Mouse (Mus musculus): ENCODE data around the gene Arl4a. TPM values are rescaled to one million over a fixed set of nuclear protein-coding genes. Genes with fewer than 3 reads are reported as not detected.

Gene Arl4a
- polyA plus RNA-seq (2015; fragmentation: Nextera tagmentation; extraction: Ambion mirVana): 46.4 and 47.0 TPM in 2 replicates

GRCm38 (mm10) chr12:40037876-40038463 is at the start of gene Arl4a:
Gene Arl4a (minus strand): TSS chr12:40038025.
- peak within 1 kb of the TSS; percentile 87 for H3K27ac ChIP-seq (ENCODE audit: low read length)
- ATAC-seq (ENCODE audit: low FRiP score, low TSS enrichment): peak; percentile 89
- H3K4me3 ChIP-seq (ENCODE audit: low read length): peak within 1 kb of the TSS; percentile 82
- H3K9me3 ChIP-seq (ENCODE audit: low read length): no peaks in the 10 kb centered on the region
- H3K4me2 ChIP-seq (replicated peaks; ENCODE audit: low read depth, low read length): peak within 1 kb of the TSS; percentile 68
- no peaks in the 10 kb centered on the region for H3K27me3 ChIP-seq (ENCODE audit: insufficient read depth, low read length)
- WGBS: under 1% methylated on average over 51 of the region's 68 CpGs
- 0 out of 2 replicates have a peak, but pooled peaks cover 10% of the 10 kb centered on the region for H3K4me1 ChIP-seq (ENCODE audit: insufficient read depth, low read length)
- H3K9ac ChIP-seq (replicated peaks; ENCODE audit: low read length): peak within 1 kb of the TSS; percentile 84
- no peaks in the 10 kb centered on the region for H3K36me3 ChIP-seq (ENCODE audit: insufficient read depth, low read length)

- Histone ChIP-seq H3K4me3 (ENCODE audit: low read length) (no peak overlapping the region), H3K4me1 (ENCODE audit: insufficient read depth, low read length) (no peaks in the 10 kb centered on the region), H3K9ac (replicated peaks; ENCODE audit: low read length) (no peak overlapping the region), H3K27ac (ENCODE audit: low read length) (no peak overlapping the region), H3K9me3 (ENCODE audit: low read length) (no peaks in the 10 kb centered on the region), H3K4me2 (replicated peaks; ENCODE audit: low read depth, low read length) (no peak overlapping the region), H3K27me3 (ENCODE audit: insufficient read depth, low read length) (no peaks in the 10 kb centered on the region), H3K36me3 (ENCODE audit: insufficient read depth, low read length) (no peaks in the 10 kb centered on the region)
- WGBS: 79% methylated on average over 5 of the region's 5 CpGs
- no peak for ATAC-seq (ENCODE audit: low FRiP score, low TSS enrichment)
Observed at GRCm38 (mm10) chr12:40085731-40086322, 48.0 kb upstream of the Arl4a start.

- WGBS: 35% methylated on average over 5 of the region's 6 CpGs
- peak; percentile 67; the same call in 1 of the 2 replicates for ATAC-seq (ENCODE audit: low FRiP score, low TSS enrichment)
- Histone ChIP-seq H3K9ac (replicated peaks; ENCODE audit: low read length) (no peak overlapping the region), H3K27me3 (ENCODE audit: insufficient read depth, low read length) (no peaks in the 10 kb centered on the region), H3K4me1 (ENCODE audit: insufficient read depth, low read length) (no peaks in the 10 kb centered on the region), H3K4me2 (replicated peaks; ENCODE audit: low read depth, low read length) (no peak overlapping the region), H3K36me3 (ENCODE audit: insufficient read depth, low read length) (no peaks in the 10 kb centered on the region), H3K4me3 (ENCODE audit: low read length) (no peak overlapping the region), H3K27ac (ENCODE audit: low read length) (no peak overlapping the region), H3K9me3 (ENCODE audit: low read length) (no peaks in the 10 kb centered on the region)
Observed at GRCm38 (mm10) chr12:40082453-40083238, 44.8 kb upstream of the Arl4a start.

- H3K4me2 ChIP-seq (replicated peaks; ENCODE audit: low read depth, low read length): no peak overlapping the region
- no peaks in the 10 kb centered on the region for H3K27me3 ChIP-seq (ENCODE audit: insufficient read depth, low read length)
- ATAC-seq (ENCODE audit: low FRiP score, low TSS enrichment): no peak
- H3K4me1 ChIP-seq (ENCODE audit: insufficient read depth, low read length): no peaks in the 10 kb centered on the region
- no peak overlapping the region for H3K4me3 ChIP-seq (ENCODE audit: low read length)
- no peaks in the 10 kb centered on the region for H3K9me3 ChIP-seq (ENCODE audit: low read length)
- no peak overlapping the region for H3K9ac ChIP-seq (replicated peaks; ENCODE audit: low read length)
- no peak overlapping the region for H3K27ac ChIP-seq (ENCODE audit: low read length)
- no peaks in the 10 kb centered on the region for H3K36me3 ChIP-seq (ENCODE audit: insufficient read depth, low read length)
- WGBS: 77% methylated on average over 5 of the region's 5 CpGs
Observed at GRCm38 (mm10) chr12:40082048-40082447, 44.2 kb upstream of the Arl4a start.

- Histone ChIP-seq H3K9ac (replicated peaks; ENCODE audit: low read length) (no peak overlapping the region), H3K4me2 (replicated peaks; ENCODE audit: low read depth, low read length) (no peak overlapping the region), H3K9me3 (ENCODE audit: low read length) (no peaks in the 10 kb centered on the region), H3K27ac (ENCODE audit: low read length) (no peak overlapping the region), H3K4me1 (ENCODE audit: insufficient read depth, low read length) (no peaks in the 10 kb centered on the region), H3K36me3 (ENCODE audit: insufficient read depth, low read length) (no peaks in the 10 kb centered on the region), H3K4me3 (ENCODE audit: low read length) (no peak overlapping the region), H3K27me3 (ENCODE audit: insufficient read depth, low read length) (no peaks in the 10 kb centered on the region)
- 61% methylated on average over 5 of the region's 5 CpGs for WGBS
- ATAC-seq (ENCODE audit: low FRiP score, low TSS enrichment): no peak
Observed at GRCm38 (mm10) chr12:40073660-40074059, 35.8 kb upstream of the Arl4a start.

- WGBS: 48% methylated on average over 1 of the region's 1 CpGs
- no peak overlapping the region for H3K27ac ChIP-seq (ENCODE audit: low read length)
- H3K27me3 ChIP-seq (ENCODE audit: insufficient read depth, low read length): no peaks in the 10 kb centered on the region
- no peak for ATAC-seq (ENCODE audit: low FRiP score, low TSS enrichment)
- H3K9ac ChIP-seq (replicated peaks; ENCODE audit: low read length): no peak overlapping the region
- no peaks in the 10 kb centered on the region for H3K9me3 ChIP-seq (ENCODE audit: low read length)
- H3K36me3 ChIP-seq (ENCODE audit: insufficient read depth, low read length): no peaks in the 10 kb centered on the region
- H3K4me3 ChIP-seq (ENCODE audit: low read length): no peak overlapping the region
- H3K4me2 ChIP-seq (replicated peaks; ENCODE audit: low read depth, low read length): no peak overlapping the region
- no peaks in the 10 kb centered on the region for H3K4me1 ChIP-seq (ENCODE audit: insufficient read depth, low read length)
Observed at GRCm38 (mm10) chr12:40047024-40047423, 9.2 kb upstream of the Arl4a start.

- Histone ChIP-seq H3K9me3 (ENCODE audit: low read length) (no peaks in the 10 kb centered on the region), H3K36me3 (ENCODE audit: insufficient read depth, low read length) (no peaks in the 10 kb centered on the region), H3K27ac (ENCODE audit: low read length) (no peak overlapping the region), H3K4me1 (ENCODE audit: insufficient read depth, low read length) (no peaks in the 10 kb centered on the region), H3K9ac (replicated peaks; ENCODE audit: low read length) (no peak overlapping the region), H3K4me2 (replicated peaks; ENCODE audit: low read depth, low read length) (no peak overlapping the region), H3K27me3 (ENCODE audit: insufficient read depth, low read length) (no peaks in the 10 kb centered on the region), H3K4me3 (ENCODE audit: low read length) (no peak overlapping the region)
- ATAC-seq (ENCODE audit: low FRiP score, low TSS enrichment): no peak
- 80% methylated on average over 8 of the region's 8 CpGs for WGBS
Observed at GRCm38 (mm10) chr12:40043816-40044585, 6.2 kb upstream of the Arl4a start.

- Histone ChIP-seq H3K9me3 (ENCODE audit: low read length) (no peaks in the 10 kb centered on the region), H3K4me2 (replicated peaks; ENCODE audit: low read depth, low read length) (no peak overlapping the region), H3K27ac (ENCODE audit: low read length) (no peak overlapping the region), H3K36me3 (ENCODE audit: insufficient read depth, low read length) (no peaks in the 10 kb centered on the region), H3K4me1 (ENCODE audit: insufficient read depth, low read length) (0 out of 2 replicates have a peak, but pooled peaks cover 10% of the 10 kb centered on the region), H3K27me3 (ENCODE audit: insufficient read depth, low read length) (no peaks in the 10 kb centered on the region), H3K9ac (replicated peaks; ENCODE audit: low read length) (no peak overlapping the region), H3K4me3 (ENCODE audit: low read length) (no peak overlapping the region)
- no peak for ATAC-seq (ENCODE audit: low FRiP score, low TSS enrichment)
Observed at GRCm38 (mm10) chr12:40040067-40040466, 2.2 kb upstream of the Arl4a start.

- Histone ChIP-seq H3K4me3 (ENCODE audit: low read length) (peak overlapping the region; percentile 82), H3K27ac (ENCODE audit: low read length) (peak overlapping the region; percentile 87), H3K36me3 (ENCODE audit: insufficient read depth, low read length) (no peaks in the 10 kb centered on the region), H3K9ac (replicated peaks; ENCODE audit: low read length) (peak overlapping the region; percentile 84), H3K4me2 (replicated peaks; ENCODE audit: low read depth, low read length) (peak overlapping the region; percentile 68), H3K9me3 (ENCODE audit: low read length) (no peaks in the 10 kb centered on the region), H3K4me1 (ENCODE audit: insufficient read depth, low read length) (0 out of 2 replicates have a peak, but pooled peaks cover 10% of the 10 kb centered on the region), H3K27me3 (ENCODE audit: insufficient read depth, low read length) (no peaks in the 10 kb centered on the region)
- ATAC-seq (ENCODE audit: low FRiP score, low TSS enrichment): peak; percentile 100
- under 1% methylated on average over 47 of the region's 60 CpGs for WGBS
Observed at GRCm38 (mm10) chr12:40037226-40037813, 505 bp downstream of the Arl4a start.
